Mouse (Mus musculus) urinary bladder, adult 18-20 months (tissue): ENCODE results near the gene Sv2c.
"Not testable (repeated sequence)": the region's sequence is repeated elsewhere in the genome, so short reads cannot be mapped to it uniquely, and the experiment has no call there.

ENCODE experiments used
- DNase-seq, 2 experiments: peaks; one replicate each; pipeline ENCODE4 v3.0.0; 2022; ENCODE audit warnings: low spot score in 2 of 2, mixed read lengths in 2 of 2

The Sv2c gene

DNA sequence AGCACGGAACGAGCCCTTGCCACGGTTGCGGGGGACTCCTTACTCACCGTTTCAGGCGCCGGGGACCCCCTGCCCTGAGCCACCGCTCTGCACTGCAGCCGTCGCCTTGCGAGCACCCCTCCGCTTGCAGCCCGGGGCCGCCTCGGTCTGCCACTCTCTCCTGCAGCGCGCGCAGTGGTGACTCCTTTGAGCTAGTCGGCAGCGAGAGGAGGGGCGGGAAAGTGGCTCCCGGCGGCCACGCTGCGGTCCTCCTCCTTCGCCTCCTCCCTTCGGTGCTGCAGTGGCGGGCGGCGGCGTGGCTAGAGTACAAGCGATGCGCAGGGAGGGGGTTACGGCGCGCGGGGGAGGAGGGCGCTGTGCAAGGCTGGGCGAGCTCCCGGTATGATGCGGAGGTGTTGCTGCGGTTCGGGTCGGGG is at the start of gene Sv2c:
Sv2c (minus strand) TSS at position 177 of the 416 bp plus-strand sequence.
- DNase-seq = no peak

- no peak for DNase-seq
Observed at GRCm38 (mm10) chr13:96180671-96181161, 48.3 kb upstream of the Sv2c start.

DNA sequence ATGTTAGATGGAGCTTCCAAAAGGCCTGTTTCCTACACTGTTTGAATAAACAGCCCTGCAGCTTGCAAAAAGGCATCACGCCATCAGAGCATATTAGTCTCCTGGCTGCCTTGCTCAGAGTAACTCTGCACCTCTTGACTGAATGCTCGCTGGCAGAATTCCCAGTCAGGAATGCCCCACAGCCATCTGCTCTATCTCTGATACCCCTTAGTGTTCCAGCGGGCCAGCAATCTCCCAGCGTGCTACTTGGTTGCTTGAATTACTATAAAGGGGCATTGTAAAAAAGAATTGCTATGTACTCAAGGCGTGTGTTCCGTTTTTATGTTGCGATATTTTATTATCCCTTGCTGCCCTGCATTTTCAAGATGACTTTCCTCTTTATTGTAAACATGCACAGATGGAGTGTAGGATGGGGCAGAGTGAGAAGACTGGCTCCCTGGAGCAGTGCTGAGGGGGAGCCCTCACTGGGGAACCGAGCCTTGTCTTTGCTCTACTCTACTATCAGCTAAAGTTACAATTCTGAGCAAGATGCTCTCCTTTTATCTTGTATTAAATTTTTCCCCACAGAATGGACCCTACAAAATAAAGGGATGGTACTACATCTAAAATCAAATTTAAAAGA is 43.3 kb upstream of the Sv2c start:
- DNase-seq = no peak

DNA sequence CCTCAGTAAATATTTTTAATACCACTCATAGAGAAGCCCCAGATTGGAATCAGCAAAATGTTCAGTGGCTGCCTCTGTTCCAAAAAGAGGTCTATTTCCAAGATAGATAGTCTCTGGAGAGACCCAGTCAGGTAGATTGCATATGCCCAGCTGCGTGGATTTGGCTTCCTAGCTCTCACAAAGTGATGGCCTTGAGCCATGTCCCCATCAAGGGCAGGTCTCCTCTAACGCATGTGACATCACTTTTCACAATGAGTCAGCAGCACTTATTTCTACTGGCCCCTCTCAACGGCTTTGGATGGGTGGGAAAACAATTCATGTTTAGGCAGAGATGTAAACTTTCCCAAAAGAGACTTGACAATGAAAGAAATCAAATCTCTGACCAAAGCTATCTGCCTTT is 41.3 kb upstream of the Sv2c start:
- no peak for DNase-seq

DNA sequence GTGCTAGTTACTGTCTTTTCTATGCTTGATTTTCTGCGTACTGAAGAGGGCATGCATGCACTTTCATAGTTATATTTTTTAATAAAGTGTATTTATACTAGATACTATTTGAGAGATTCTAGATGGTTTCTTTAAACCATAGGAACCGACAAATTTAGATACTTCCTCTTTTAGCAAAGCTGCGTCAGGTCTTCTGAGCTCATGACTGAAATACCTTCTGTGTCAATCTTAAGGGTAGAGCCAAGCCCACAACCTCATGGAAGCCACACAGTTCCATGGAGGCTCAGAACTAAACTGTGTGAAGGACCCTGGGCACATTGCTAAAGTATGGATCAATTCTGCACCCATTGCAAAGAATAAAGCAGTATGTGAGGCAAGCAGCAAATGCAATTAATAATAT is 39.9 kb upstream of the Sv2c start:
- no peak for DNase-seq

DNA sequence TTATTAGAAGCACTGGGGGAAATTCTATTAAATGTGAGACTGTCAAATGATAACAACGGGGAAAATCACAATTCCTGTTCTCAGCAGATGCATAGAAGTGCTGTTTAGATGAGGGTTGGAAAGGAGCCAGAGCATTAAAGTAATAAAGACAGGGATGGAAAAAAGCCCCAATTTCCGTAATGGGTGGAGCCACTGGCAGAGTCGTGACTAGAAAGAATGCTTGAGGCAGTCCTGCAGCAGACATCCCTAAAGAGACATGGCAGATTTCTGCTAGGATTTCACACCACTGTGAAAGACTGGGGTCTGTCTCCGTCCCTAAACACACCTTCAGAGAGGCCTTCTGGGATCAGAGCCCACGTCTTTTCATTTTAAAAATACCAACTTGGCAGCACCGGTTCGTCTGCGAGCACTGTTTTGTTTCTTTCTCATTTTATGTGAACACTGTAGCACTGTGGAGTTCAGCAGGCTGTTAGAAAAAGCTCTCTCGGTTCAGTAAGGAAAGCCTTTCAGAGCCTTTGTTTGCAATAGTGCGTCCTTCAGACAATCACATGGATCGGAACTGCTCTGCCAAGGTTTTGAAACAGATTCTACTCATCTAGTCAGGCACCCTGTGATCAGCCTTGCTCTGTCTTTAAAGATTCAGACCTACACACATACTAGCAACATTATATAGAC is 36.8 kb upstream of the Sv2c start:
- no peak for DNase-seq

DNA sequence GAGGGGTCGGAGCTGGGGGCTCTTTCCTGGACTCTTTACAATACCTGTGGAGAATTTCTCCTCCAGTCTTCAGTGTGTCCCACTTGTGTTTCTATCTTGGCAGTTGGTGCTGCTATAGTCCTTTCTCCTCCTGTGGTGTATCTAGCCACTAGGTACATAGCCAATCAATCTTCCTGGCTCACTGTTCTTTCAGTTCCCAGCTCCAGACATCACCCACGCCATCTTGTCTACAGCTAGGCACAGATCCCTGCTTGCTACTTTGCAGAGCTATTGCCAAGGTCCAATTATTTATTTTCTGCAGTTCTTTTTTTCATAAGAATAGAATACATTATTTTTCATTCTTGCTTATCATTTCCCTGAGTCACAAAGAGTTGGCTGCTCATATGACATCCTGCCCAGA is 34.2 kb upstream of the Sv2c start:
- DNase-seq = no peak

GRCm38 (mm10) chr13:96133363-96134100 is 1.2 kb upstream of the Sv2c start:
- DNase-seq = no peak

- DNase-seq = no peak
Observed at GRCm38 (mm10) chr13:96132833-96133232, 456 bp upstream of the Sv2c start.

DNA sequence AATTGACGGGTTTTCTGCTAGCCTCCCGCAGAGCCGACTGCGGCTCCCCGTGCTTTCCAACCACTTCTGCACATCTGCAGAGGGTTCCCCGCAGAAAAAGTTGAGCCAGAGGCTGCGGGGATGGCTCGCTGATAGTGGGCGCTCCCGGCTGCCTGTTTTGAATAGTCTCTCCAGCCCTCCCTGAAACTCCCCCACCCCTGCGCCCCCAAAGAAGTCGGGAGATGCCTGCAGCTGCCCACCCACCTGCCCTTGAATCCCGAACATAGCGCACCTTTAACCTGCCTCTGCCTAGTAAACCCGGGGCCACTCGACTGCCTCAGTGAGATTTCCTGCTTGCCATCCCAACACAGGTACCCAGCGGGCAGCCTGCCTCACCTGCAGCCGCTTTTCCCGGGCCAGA is 466 bp downstream of the Sv2c start:
- no peak for DNase-seq

GRCm38 (mm10) chr13:96131050-96131449 is 1.3 kb downstream of the Sv2c start:
- no peak for DNase-seq

DNA sequence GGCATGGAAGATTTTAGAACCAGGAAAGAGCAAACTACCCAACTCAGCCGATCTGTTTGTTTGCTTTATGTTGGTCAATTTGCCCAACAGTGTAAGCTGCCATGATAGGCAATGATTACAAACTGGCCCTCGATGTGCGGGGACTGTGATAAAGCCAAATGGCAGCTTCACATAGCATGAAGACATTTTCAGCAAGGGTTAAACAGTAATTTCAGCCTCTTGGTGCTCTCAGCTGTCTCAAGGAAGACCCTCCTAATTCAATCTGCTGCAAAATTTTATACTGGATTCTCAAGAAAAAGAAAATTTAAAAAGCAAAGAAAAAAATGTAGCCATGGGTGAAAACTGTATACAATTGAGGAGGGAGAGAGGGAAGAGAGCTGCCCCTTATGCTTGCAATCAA is 3.3 kb downstream of the Sv2c start:
- DNase-seq = no peak

DNA sequence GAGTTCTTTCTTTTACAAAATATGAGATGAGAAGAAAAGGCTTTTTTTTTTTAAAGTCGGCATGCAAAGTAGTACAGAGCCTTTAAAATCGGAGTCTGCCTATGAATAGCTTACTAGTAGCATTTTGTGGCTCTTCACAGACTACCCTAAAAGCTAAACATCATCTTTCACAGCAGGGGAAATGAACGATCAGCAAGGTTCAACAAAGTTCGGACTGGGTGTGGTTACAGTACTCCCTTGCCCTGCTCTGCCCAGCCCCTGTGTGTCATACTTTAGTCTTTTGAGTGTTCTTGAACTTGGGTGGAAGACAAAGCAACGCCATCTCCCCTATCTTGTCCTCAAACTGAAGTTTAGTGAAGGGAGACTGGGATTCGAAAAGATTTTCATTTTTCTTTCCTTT is 5.7 kb downstream of the Sv2c start:
- DNase-seq = no peak

DNA sequence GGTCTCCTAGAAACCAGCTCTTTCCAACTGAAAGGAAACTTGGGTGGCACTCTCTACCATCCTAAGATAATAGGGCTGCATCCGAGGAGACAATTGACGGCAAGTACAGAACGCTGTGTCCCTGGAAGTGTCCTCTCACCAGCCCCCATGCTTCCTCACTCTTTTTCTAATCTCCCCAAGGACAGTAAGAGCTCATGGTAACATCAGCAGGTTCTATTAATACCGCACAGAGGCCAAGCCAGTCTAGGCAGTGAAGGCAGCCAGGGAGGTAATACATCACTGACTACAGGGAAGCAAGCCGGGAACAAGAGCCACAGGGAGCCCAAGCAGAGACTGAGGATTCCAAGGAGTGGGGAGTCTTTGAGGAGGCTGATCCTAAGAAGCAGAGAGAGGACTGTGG is 7.4 kb downstream of the Sv2c start:
- no peak for DNase-seq

DNA sequence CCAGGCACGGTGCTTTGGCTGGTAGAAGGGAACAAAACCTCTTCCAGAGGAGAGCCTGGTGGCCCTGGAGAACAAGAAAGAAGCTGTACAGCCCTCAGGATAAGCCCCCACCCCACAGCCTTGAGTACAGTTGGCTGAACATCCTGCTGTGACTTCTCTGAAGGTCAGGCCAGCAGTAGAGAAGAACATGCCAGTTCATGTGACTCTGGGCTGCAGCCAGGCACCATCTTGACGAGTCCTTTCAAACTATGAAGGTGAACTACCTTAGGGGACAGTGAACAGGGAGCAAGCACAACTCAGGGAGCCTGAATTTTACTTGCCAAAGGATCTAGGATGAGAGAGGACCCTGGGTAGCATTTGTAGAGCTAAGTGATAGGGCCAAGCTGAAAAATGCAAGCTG is 19.7 kb downstream of the Sv2c start:
- DNase-seq = no peak

GRCm38 (mm10) chr13:96110767-96111166 is 21.6 kb downstream of the Sv2c start:
- DNase-seq = no peak

GRCm38 (mm10) chr13:96106367-96106766 is 26.0 kb downstream of the Sv2c start:
- DNase-seq = no peak

- no peak for DNase-seq
Observed at GRCm38 (mm10) chr13:96090929-96091328, 41.4 kb downstream of the Sv2c start.

DNA sequence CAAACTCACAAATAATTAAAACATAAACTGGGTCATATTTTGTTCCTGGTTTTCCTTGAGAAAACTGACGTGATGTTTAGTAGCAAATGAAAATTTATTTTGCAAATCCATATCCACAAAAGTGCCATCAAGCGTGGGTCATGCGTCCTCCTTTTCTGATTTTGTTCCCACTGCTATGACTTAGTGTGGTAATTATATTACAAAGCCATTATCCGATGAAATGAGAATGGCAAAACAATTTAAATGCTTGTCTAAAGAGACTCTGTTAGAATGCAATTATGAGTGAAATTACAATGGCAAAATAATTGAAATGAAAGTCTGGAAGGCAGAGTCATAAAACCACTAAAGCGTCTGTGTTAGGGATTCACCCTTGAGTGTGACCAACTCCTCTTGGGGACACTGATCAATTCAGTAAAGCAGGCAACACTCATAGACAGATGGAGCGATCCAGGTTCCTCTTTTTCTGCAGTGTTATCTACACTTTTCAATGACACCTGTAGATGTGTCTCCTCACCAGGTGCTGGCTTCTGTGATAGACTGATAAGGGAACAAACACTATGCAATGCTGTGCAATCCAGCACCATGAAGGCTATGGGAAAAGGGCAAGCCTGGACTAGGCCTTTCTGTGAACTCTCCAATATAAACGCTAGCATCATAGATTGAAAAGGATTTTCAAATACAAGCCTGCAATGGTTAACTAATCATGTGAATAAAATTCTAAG is 46.6 kb downstream of the Sv2c start:
- no peak for DNase-seq

DNA sequence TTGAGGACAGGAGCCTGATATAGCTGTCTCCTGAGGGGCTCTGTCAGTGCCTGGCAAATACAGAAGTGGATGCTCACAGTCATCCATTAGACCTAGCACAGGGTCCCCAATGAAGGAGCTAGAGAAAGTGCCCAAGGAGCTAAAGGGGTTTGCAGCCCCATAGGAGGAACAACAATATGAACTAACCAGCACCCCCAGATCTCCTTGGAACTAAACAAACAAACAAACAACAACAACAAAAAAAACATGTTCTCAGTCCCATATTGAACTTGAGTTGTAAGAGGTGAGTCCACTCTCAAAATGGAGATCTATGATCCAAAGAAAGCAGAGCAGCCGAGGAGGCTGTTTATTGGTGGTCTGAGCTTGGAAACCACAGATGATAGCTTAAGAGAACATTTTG is 50.6 kb downstream of the Sv2c start, which contains the start of gene Gm17190:
Gm17190 (plus strand) TSS at position 301 of the 400 bp plus-strand sequence.
- DNase-seq = not testable (repeated sequence)

GRCm38 (mm10) chr13:96081276-96081675 is 51.1 kb downstream of the Sv2c start, which contains the start of gene Gm20075:
Gm20075 (minus strand) TSS chr13:96081376.
- DNase-seq = not testable (repeated sequence)

DNA sequence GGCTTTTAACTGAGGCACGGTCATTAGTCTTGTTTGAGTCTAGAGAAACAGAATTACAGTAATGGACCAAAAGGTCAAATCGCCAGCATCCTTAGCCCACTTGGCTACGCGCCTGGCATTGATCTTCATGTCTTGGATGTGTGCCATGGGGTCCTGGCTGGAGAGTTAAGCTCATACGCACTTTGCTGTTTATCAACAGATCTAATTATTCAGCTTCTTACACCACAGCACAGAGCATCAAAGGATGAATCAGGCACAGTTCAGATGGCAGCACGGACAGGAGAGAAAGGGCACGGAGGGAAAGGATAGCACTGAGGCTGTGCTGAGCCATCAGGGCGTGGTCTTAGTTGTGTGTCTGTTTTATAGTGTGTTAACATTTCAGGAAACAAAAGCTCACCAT is 58.8 kb downstream of the Sv2c start:
- DNase-seq = no peak
